Mouse (Mus musculus) 3T3-L1 (cell line): ENCODE results near the gene Doc2a.
"Not testable (repeated sequence)": the region's sequence is repeated elsewhere in the genome, so short reads cannot be mapped to it uniquely, and the experiment has no call there.

Source experiments
- DNase-seq: peaks from one replicate; pipeline ENCODE4 v3.0.0-alpha.2; 2015; ENCODE audit warnings: low read depth, low spot score

Doc2a gene

DNA sequence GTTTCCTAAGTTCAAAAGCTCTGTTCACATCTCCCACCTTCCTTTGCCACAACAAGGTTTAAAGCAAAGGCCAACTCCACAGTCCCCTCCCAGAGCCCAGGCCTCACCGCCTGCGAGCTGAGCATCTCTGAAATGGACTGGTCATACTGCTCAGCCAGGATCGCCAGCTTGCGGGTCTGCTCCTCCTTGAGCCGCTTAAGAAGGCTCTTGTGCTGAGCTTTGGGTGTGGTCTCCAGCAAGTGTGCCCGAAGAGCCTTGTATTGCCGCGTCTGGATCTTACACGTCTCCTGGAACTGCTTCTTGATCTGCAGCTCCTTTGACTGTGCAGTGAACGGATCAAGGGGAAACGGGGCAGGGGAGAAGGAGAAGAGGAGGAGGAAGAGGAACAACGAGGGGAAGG is 20.8 kb downstream of the Doc2a start:
- DNase-seq = no peak

DNA sequence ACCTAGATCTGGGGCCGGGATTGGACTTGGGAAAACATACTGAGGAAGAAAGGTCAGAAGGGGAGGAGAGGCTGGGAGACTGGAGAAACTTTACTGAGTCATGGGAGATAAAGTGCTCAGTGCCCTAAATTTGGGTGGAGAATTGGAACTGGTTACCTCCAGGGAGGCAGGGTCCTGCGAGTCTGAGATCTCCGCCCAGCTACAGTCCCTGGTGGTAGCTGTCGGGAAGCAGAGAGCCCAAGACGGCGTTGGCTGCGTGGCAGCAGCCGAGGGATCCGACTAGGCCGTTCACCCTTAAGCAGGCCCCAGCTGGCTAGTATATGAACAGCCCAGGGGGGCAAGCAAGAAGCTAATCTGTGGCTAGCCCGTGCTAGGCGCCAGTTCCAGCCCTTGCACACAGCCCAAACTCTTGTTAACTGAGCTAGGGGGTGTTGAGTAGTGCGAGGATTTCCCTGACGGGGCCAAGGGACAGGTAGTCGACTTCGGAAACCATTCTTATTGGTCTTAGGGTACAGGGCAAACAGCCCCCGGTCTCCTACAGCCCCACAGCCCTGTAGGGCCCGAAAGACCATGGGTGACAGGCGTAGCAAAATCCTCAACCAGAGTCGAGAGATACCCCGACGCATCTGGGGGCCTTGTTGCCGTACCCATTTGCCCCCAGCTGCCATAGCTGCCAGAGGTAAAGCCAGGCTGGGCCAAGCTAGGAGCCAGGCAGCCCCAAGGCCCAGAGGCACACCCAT is 22.7 kb downstream of the Doc2a start:
- no peak for DNase-seq

DNA sequence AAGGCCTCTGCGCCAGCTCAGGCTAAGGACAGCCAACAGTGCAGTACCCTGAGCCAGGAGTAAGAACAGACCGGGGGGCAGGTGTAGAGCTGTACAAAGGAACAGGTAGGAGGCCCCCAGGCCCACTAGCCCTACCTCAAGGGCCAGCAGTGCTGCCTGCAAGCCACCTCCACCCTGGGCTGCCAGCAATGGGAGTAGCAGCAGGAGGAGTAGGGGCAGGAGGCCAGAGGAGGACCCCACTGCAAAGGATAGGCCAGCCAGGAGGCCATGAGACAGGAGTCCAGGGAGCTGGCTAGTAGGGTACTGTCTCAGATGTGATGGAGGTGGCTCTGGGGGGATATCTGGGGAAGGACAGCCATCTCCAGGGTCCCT is 23.3 kb downstream of the Doc2a start:
- no peak for DNase-seq

DNA sequence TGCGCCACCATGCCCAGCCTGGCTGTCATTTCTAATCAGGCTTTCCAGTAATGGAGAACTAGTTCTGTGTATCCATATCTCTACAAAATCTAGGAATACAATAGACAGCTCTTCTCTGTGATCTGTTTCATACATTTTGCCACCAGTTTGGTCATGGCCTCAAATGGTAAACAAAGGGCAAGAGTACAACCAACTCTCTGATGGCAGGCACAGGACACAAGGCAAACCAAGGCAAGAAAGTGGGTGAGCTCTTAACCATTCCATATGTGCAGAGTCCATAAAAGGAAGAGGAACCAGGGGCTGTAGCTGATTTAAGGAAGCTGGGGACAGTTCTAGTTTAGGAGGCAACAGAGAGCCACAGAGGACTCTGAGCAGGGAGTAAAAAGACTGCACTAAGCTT is 30.0 kb downstream of the Doc2a start:
- no peak for DNase-seq

DNA sequence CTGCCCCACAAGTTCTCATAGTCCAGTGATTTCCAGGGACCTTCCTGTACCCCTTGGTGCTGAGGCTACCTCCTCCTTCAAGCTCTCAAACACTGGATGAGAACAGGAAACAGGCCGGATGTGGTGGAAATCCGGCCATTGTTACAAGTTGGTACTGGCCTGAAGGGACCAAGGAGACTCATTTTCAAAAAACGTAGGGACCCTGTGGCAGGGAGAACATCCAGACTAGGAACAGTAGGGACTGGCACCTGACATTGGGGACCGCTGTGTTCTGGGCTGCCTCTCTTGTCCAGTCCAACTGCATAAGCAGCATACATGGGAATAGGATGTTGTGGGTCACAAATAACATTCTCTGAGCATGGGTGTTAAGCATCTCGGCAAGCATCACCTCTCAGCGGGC is 33.8 kb downstream of the Doc2a start:
- no peak for DNase-seq

DNA sequence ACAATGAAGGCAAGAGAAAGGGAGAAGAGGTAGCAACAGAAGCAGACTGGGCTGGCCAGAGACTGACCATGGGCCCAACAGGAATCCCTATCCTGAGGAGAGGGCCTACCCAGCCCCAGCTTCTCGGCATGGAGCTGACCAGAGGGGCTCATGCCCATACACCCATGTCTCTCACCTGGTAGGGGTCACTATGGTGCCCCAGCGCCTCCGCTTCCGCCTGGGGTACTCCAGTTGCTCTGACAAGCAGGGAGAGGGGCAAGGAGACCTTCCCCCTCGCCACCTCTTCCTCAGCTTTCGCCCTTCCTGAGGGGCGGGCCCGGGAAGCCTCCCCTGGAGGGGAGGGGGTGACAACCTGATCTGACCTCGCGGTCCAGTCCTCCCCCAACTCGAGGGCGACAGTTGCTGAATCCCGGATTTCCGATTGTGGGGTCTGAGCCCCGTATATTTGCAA is 36.5 kb downstream of the Doc2a start:
- no peak for DNase-seq

DNA sequence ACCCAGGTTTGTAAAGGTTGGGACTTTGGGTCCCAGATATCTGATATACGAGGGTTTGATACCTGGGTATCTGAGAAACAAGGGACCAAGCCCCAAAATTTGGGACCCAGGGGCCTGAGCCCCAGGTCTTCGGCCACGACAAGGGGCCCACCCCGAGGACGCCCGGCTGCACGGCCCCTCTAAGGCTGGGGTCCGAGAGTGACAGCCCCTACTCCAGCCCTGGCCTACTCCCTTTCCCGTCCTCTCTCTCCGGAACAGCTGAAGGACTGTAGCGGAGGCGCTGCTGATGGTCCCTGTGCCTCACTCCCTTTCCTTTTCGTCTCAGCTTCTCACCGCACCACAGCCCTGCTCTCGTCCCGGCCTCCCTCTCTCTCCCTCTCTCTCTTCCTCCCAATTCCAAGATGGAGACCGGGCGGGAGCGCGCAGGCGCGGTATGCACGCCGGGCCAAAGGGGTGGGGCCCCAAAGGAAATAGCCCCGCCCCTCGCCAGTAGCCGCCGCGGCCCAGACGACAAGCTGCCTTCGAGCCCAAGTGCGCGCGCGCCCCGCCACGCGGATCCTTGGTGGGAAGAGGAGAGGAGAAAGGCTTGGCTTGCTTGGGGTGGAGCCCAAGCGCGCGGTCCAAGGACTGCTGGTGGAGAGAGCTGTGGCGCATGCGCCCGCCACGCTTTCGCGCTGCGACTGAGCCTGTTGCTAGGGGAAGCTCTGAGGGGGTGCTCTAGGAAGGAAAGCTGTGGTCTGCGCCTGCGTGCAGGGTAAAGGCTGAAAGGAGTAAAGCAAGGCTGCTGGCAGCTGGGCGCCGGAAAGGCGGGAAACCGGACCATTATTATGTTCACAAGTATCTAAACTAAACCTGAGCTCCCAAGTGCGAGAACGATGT is 37.3 kb downstream of the Doc2a start, which contains the start of gene Taok2:
Gene Taok2, minus strand, starts transcription at position 418 of the 879 bp plus-strand sequence.
- peak; percentile 96 for DNase-seq

DNA sequence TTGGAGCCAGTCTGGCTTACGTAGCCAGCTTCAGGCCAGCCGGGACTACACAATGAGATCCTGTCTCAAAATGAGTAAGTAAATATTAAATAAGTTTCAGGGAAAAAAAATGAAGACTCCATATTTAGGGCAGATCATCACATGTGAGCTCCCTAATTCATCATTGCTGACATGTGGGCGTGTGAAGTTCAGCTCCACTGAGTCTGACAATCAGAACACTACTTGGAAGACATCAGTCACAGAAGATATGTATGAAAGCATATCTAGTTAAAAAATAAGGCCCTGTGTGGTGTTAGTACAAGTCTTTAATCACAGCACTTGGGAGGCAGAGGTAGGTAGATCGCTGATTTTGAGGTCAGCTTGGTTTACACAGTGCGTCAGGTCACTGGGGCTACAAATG is 40.1 kb downstream of the Doc2a start:
- DNase-seq = no peak

DNA sequence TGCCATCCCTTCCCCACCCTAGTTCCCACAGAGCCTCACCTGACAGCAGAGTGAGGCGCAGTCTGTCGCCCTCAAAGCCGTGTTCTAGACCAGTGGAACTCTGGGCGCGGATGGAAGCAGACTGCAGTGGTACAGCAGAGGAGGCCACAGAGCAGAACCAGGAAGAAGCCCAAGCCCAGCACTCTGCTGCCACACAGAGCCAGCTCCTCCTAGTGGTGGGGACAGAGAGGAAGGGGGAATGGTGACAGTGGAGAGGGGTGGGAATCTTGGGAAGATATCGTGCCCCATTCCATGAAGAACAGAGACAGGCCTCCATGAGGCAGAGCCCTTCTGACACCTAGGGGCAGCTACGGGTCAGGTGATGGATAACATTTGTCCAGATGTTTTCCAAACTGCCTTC is 41.6 kb downstream of the Doc2a start:
- DNase-seq = no peak

DNA sequence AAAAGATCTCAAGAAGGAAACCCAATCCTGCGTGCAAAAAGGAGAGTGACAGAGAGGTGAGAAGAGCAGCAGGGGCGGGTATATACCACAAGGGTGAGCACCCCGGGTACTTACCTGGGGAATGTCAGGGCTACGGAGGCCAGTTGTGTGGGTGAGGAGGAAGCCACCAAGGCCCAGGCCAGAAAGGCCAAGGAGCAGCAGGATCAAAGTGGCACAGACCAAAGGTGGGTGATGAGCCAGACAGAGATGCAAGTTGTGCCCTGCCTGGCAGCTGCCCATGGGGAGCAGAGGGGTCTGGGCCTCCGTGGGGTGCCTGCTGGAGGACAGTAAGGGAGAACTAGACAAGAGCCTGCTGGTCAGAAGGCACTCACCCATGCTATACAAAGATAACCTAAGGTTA is 49.7 kb downstream of the Doc2a start:
- DNase-seq = no peak

DNA sequence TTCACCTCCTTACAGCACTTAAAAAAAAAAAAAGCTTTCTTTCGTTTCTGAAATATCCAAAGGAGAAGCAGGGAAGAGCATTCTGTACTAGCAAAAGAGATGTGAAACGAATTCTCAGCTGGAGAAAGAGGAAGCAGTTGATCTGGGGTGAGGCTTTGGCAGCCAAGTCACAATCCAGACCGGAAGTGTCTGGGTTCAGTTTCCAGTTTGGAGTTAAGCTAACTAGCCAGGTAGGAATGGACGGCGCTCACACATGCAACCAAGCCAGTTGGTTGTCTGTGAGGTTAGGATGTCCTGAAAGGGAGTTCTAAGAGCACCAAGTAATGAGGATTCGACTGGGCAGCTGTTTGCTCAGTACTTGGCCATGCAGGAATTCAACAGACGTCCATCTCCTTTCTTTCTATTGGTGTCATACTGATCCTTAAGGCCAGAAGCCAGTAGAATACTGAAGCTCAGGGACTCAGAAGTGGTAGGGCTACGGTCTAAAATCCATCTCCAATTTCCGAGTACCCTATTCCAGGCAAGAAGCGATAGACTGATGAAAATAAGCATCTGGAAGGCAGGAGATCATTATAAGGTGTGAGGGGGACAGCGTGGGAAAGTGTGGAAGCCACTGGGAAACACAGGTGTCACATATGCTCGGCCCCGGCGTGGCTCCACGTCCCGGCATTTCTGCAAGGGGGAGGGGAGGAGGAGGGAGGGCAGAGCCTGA is 50.3 kb downstream of the Doc2a start:
- DNase-seq = peak; percentile 20

DNA sequence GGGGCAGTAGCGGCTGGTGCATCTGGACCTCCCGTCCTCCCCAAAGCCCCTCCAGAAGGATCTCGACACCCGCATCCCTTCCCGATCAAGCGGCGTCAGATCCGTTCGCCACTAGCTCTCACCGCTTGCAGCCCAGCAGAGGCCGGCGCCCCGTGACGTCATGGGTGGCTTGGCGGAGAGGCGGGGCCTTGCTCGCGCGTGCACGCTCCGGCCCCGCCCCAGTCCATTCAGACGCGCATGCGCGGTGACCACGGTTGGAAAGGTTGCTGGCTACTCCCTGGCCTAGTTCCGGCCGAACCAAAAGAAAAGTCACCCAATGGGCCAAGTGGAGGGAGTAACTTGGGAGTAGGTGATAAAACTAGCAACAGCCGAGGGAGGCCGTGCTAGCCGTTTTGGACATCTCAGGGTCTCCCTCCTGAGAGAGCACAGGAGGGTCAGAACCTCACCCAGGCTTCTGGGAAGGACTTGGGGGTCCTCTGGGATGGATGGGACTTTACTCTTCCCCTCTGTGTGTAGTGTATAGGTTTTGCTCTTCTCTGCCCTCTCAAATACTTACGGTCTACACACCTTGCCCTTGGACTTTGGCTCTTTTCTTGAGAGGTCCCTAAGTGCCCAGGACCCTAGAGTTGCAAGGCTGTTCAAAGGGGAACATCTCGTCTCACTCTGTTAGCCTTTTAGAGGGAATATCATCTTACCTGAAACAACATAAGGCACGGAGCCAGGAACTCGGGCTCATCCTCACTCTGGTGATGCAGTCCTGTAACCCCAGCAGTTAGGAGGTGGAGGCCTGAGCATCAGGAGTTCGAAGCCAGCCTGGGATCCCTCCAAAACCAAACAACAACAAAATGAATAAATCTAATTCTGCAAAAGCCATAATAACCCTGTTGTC is 51.1 kb downstream of the Doc2a start:
- peak; percentile 88 for DNase-seq

DNA sequence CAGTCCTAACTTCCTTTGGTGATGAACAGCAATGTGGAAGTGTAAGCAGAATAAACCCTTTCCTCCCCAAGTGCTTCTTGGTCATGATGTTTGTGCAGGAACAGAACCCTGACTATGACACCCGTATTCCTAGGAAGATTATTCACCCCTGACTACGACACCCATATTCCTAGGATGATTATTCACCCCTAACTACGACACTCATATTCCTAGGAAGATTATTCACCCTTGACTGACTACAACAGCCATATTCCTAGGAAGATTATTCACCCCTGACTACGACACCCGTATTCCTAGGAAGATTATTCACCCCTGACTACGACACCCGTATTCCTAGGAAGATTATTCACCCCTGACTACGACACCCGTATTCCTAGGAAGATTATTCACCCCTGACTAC is 52.6 kb downstream of the Doc2a start:
- DNase-seq = not testable (repeated sequence)
